Mouse (Mus musculus): ENCODE measurements around the gene Hoxd3. TPM values are rescaled to one million over a fixed set of nuclear protein-coding genes. Genes with fewer than 3 reads are reported as not detected.

Gene Hoxd3
- total RNA-seq, 1 experiment: 0.40 TPM

DNA sequence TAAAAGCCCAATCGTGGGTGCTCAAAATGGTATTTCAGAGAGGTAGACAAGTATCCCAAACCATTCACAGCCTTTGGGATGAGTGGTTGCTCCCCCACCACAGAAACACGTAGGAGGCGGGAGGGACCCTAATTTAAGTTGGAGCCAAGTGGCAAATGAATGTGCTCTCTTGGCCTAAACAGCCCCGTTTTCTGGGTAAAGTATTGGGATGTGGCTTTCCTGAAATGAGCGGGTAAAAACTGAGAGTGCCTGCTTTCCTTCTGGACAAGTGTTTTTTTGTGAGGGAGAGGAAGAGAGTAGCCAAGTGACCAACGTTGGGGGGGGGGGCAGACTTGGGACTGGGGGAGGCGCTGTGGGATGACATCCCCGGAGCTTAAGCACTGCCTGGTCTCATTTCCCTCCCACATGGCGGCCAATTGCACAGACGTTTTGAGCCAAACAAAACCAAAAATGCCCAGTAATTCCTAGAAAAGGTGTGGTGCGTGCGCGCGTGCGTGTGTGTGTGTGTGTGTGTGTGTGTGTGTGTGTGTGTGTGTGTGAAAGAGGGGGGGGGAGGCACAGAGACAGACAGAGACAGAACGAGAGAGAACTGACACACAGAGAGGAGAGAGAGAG is 691 bp upstream of the Hoxd3 start:
- H3K4me1 ChIP-seq (ENCODE audit: control insufficient read depth in 2 of 2, insufficient read depth in 2 of 2, low read length in 2 of 2, poor library complexity in 1 of 2): peaks cover 0 to 2% of the 10 kb centered on the region in 2 experiments; a peak in 1 of 4 replicates
- no peak for DNase-seq (ENCODE audit: low read depth, low spot score)
- no peak overlapping the region for H3K9ac ChIP-seq (ENCODE audit: insufficient read depth, low read depth, low read length, poor library complexity, severe bottlenecking)
- no peak overlapping the region for H3K4me3 ChIP-seq (ENCODE audit: insufficient read depth in 1 of 2, low read depth in 1 of 2, low read length in 2 of 2, poor library complexity in 1 of 2, severe bottlenecking in 1 of 2)
- no peak overlapping the region for H3K27ac ChIP-seq (ENCODE audit: insufficient read depth, low read depth, low read length, poor library complexity, severe bottlenecking)
- in situ Hi-C loops (cut with MboI; ENCODE audit: low sequenced_read_pairs in 2 of 2, unreplicated experiment in 2 of 2): loop anchor here (10.0 to 25.0 kb wide), 4 partner anchors 344 to 876 kb away; no protein-coding TSS in a partner anchor
- TF ChIP-seq CHD2 (IDR thresholded peaks at IDR 0.05; ENCODE audit: low read depth, low read length): no peak
- no peak for TF ChIP-seq MAFK (IDR thresholded peaks at IDR 0.05; ENCODE audit: insufficient read depth, low read depth, low read length)
- no peaks in the 10 kb centered on the region for H3K9me3 ChIP-seq (ENCODE audit: control insufficient read depth, insufficient read depth, low read depth, low read length)
- H3K36me3 ChIP-seq (ENCODE audit: control insufficient read depth, insufficient read depth, low read length, poor library complexity, severe bottlenecking): no peaks in the 10 kb centered on the region

DNA sequence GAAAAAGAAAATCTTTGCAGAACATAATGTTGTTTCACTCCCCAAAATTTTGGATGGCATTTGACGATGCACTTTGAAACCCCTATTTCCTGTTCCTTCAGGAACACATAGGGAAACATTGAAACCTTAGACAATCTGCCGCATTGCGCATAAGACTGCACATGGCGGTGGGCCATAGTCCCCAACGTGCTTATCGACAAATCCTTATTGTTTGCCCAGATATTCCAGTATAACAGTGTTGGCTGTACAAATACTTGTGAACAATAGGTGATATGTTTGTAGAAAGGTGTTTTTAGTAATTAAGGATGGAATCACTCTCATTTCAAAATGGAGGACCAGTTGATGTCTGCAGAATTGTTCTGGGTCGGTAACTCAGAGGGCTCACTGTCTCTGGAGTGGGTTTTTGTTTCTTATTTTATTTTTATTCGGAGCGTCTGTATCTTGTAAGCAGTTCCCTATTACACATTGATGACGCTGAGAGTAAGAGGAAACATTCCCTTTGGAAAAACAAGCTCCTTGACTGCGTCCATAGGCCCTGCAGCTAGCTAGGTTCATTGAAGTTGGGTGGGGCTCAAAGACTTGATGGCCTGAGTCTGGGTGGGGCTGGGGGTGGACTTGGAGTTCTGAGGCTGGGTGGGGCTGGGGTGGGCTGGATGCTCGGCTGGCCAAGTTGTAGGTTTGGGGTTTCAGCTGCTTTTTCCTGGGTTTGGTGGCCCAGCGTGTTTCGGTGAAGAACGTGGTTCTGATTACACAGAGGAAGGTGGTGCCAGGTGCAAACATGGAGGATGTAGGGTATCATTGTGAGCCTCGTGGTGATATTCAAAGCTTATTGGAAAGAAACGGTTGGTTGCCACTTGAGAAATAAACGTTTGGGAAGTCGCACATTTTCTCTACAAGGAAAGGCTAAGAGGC is 1.8 kb downstream of the Hoxd3 start:
- H3K9me3 ChIP-seq (ENCODE audit: control insufficient read depth, insufficient read depth, low read depth, low read length): no peaks in the 10 kb centered on the region
- no peak overlapping the region for H3K27ac ChIP-seq (ENCODE audit: insufficient read depth, low read depth, low read length, poor library complexity, severe bottlenecking)
- H3K9ac ChIP-seq (ENCODE audit: insufficient read depth, low read depth, low read length, poor library complexity, severe bottlenecking): no peak overlapping the region
- DNase-seq (ENCODE audit: low read depth, low spot score): no peak
- H3K36me3 ChIP-seq (ENCODE audit: control insufficient read depth, insufficient read depth, low read length, poor library complexity, severe bottlenecking): no peaks in the 10 kb centered on the region
- peaks cover 0 to 2% of the 10 kb centered on the region in 2 experiments; a peak in 1 of 4 replicates for H3K4me1 ChIP-seq (ENCODE audit: control insufficient read depth in 2 of 2, insufficient read depth in 2 of 2, low read length in 2 of 2, poor library complexity in 1 of 2)
- in situ Hi-C loops (cut with MboI; ENCODE audit: low sequenced_read_pairs in 2 of 2, unreplicated experiment in 2 of 2): loop anchor here (10.0 to 25.0 kb wide), 4 partner anchors 341 to 874 kb away; no protein-coding TSS in a partner anchor
- no peak for TF ChIP-seq ZNF384 (IDR thresholded peaks at IDR 0.05; ENCODE audit: low read depth, low read length)
- no peak for TF ChIP-seq MAFK (IDR thresholded peaks at IDR 0.05; ENCODE audit: insufficient read depth, low read depth, low read length)
- TF ChIP-seq HCFC1 (IDR thresholded peaks at IDR 0.05; ENCODE audit: borderline replicate concordance, insufficient read depth, low read length): no peak
- no peak for TF ChIP-seq CHD2 (IDR thresholded peaks at IDR 0.05; ENCODE audit: low read depth, low read length)
- no peak for TF ChIP-seq ZC3H11A (IDR thresholded peaks at IDR 0.05; ENCODE audit: borderline replicate concordance, low read depth, low read length)
- H3K4me3 ChIP-seq (ENCODE audit: insufficient read depth in 1 of 2, low read depth in 1 of 2, low read length in 2 of 2, poor library complexity in 1 of 2, severe bottlenecking in 1 of 2): no peak overlapping the region

DNA sequence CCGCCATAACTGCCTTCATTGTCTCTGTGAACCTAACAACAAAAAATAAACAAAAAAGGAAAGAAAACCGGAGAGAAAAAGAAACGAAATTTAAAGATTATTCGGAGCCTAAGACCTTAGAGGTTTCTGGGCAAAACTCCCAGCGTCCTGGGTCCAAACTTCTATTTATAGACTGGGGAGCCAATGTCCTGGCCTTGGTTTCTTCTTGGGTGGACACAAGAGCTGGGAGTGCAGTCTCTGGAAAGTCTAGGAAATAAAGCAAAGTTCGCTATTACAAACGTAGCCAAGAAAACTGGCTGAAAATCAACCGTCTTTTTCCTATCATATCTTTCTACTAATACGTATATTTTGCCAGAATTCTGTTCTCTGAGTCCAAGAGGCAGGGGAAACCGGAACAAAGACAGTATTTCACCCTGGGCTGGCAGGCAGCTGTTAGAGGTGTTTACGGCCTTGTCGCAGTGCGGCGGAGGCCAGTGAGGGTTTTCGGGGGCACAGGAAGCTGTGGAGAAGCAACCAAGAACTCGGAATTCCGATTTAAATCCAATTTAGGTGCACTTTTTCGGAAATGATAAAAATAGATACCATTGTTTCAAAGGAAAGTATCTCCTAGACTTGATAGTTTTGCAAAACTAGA is 2.5 kb downstream of the Hoxd3 start:
- H3K36me3 ChIP-seq (ENCODE audit: control insufficient read depth, insufficient read depth, low read length, poor library complexity, severe bottlenecking): no peaks in the 10 kb centered on the region
- H3K4me3 ChIP-seq (ENCODE audit: insufficient read depth in 1 of 2, low read depth in 1 of 2, low read length in 2 of 2, poor library complexity in 1 of 2, severe bottlenecking in 1 of 2): no peak overlapping the region
- in situ Hi-C loops (cut with MboI; ENCODE audit: low sequenced_read_pairs in 2 of 2, unreplicated experiment in 2 of 2): loop anchor here (10.0 to 25.0 kb wide), 4 partner anchors 341 to 873 kb away; no protein-coding TSS in a partner anchor
- DNase-seq (ENCODE audit: low read depth, low spot score): no peak
- H3K4me1 ChIP-seq (ENCODE audit: control insufficient read depth in 2 of 2, insufficient read depth in 2 of 2, low read length in 2 of 2, poor library complexity in 1 of 2): peaks cover 0 to 2% of the 10 kb centered on the region in 2 experiments; a peak in 1 of 4 replicates
- H3K27ac ChIP-seq (ENCODE audit: insufficient read depth, low read depth, low read length, poor library complexity, severe bottlenecking): no peak overlapping the region
- no peak overlapping the region for H3K9ac ChIP-seq (ENCODE audit: insufficient read depth, low read depth, low read length, poor library complexity, severe bottlenecking)
- TF ChIP-seq ZNF384 (IDR thresholded peaks at IDR 0.05; ENCODE audit: low read depth, low read length) (no peak), ZC3H11A (IDR thresholded peaks at IDR 0.05; ENCODE audit: borderline replicate concordance, low read depth, low read length) (no peak), HCFC1 (IDR thresholded peaks at IDR 0.05; ENCODE audit: borderline replicate concordance, insufficient read depth, low read length) (no peak), CHD2 (IDR thresholded peaks at IDR 0.05; ENCODE audit: low read depth, low read length) (no peak), MAFK (IDR thresholded peaks at IDR 0.05; ENCODE audit: insufficient read depth, low read depth, low read length) (no peak)
- H3K9me3 ChIP-seq (ENCODE audit: control insufficient read depth, insufficient read depth, low read depth, low read length): no peaks in the 10 kb centered on the region

DNA sequence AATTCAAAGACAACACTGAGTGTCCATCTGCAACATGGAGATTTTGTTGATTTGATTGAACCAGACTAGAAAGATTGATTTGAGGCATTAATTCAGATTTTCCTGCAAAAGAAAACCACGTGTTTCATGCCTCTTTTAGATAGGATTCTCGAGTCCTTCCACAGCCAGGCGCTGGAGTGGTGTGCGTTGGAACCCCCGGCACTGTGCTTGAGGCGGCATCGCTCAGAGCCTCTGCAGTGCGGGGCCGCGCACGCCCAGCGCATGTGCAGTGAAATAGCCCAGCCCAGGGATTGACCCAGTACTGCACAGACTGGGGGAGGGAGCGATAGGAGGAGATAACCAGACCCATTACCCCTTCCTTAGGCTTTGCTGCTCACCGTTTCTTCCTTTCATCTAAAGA is 3.2 kb downstream of the Hoxd3 start:
- Histone ChIP-seq H3K4me3 (ENCODE audit: insufficient read depth in 1 of 2, low read depth in 1 of 2, low read length in 2 of 2, poor library complexity in 1 of 2, severe bottlenecking in 1 of 2) (no peak overlapping the region), H3K4me1 (ENCODE audit: control insufficient read depth in 2 of 2, insufficient read depth in 2 of 2, low read length in 2 of 2, poor library complexity in 1 of 2) (peaks cover 0 to 6% of the 10 kb centered on the region in 2 experiments; a peak in 1 of 4 replicates), H3K27ac (ENCODE audit: insufficient read depth, low read depth, low read length, poor library complexity, severe bottlenecking) (no peak overlapping the region), H3K9ac (ENCODE audit: insufficient read depth, low read depth, low read length, poor library complexity, severe bottlenecking) (no peak overlapping the region), H3K9me3 (ENCODE audit: control insufficient read depth, insufficient read depth, low read depth, low read length) (no peaks in the 10 kb centered on the region), H3K36me3 (ENCODE audit: control insufficient read depth, insufficient read depth, low read length, poor library complexity, severe bottlenecking) (no peaks in the 10 kb centered on the region)
- no peak for DNase-seq (ENCODE audit: low read depth, low spot score)
- in situ Hi-C loops (cut with MboI; ENCODE audit: low sequenced_read_pairs in 2 of 2, unreplicated experiment in 2 of 2): loop anchor here (10.0 to 25.0 kb wide), 4 partner anchors 340 to 872 kb away; no protein-coding TSS in a partner anchor
- no peak for TF ChIP-seq ZC3H11A (IDR thresholded peaks at IDR 0.05; ENCODE audit: borderline replicate concordance, low read depth, low read length)
- no peak for TF ChIP-seq HCFC1 (IDR thresholded peaks at IDR 0.05; ENCODE audit: borderline replicate concordance, insufficient read depth, low read length)
- TF ChIP-seq ZNF384 (IDR thresholded peaks at IDR 0.05; ENCODE audit: low read depth, low read length): no peak
- no peak for TF ChIP-seq MAFK (IDR thresholded peaks at IDR 0.05; ENCODE audit: insufficient read depth, low read depth, low read length)
- TF ChIP-seq CHD2 (IDR thresholded peaks at IDR 0.05; ENCODE audit: low read depth, low read length): no peak

All from ES-E14 (cell line).